Mouse (Mus musculus): ENCODE measurements around the gene Eva1c. TPM values are rescaled to one million over a fixed set of nuclear protein-coding genes. Genes with fewer than 3 reads are reported as not detected.

Eva1c gene
- total and polyA plus RNA-seq, 3 experiments, result not detected

DNA sequence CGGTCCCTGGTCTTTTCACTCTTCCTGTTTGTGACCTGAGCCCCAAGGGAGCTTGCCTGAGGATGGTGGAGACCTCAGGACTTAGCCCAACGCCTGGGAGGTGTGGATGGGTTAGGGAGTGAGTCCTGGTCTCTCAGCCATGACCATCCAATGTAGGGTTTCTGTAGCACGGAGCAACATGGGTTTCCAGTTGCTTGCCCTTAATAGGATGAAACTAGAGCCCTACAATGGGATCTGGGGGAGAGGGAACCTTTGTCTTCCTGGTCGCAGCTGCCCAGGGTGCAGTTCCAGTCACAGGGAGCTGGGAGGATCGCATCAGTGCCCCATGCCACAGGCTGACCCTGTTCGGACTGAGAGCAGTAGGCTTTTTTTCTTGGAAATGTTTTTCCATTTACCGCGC, 90.6 kb downstream of the Eva1c start:
- in situ Hi-C loops (cut with MboI; ENCODE audit: low pct_ligation_motif_present, low pct_unique_long_range_greater_than_20kb, low sequenced_read_pairs), result no loop called here

DNA sequence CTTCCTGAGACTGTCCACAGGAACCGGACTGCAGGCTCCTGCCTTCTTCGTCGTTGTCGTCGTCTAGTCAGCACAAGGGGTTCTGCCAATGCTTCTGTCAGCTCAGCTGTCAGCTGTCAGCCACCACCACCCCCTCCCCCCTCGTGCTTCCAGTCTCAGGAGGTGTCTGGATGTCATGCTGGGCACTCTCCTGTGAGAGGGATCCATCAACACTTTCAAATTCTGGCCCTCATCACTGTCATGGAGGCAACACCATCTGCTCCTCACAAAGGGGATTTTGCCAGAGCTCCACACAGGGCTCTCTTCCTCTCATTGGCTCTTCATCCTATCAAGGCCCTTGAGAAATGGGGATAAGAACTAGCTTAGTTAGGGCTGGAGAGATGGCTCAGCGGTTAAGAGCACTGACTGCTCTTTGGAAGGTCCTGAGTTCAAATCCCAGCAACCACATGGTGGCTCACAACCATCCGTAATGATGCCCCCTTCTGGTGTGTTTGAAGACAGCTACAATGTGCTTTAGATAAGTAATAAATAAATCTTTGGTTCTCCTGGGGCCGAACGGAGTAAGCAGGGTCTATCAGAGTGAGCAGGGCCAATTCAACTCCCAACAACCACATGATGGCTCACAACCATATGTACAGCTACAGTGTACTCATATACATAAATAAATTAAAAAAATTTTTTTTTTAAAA, 95.1 kb downstream of the Eva1c start:
- dilution Hi-C loops (cut with MboI; ENCODE audit: extremely low pct_ligation_motif_present, extremely low pct_unique_long_range_greater_than_20kb, low sequenced_read_pairs), result no loop called here
- Histone ChIP-seq H3K27me3 (replicated peaks) (peaks cover 16% of the 10 kb centered on the region), H3K9ac (ENCODE audit: insufficient read depth, low read depth) (no peak overlapping the region), H3K9me3 (replicated peaks; ENCODE audit: low read length) (peaks cover 23% of the 10 kb centered on the region), H3K4me2 (ENCODE audit: insufficient read depth, low read depth, poor library complexity, severe bottlenecking) (no peak overlapping the region), H3K4me1 (ENCODE audit: control insufficient read depth in 1 of 2, insufficient read depth in 2 of 2) (no peaks in the 10 kb centered on the region), H3K4me3 (replicated peaks in 1 of 3; ENCODE audit: low read depth in 2 of 3, low read length in 2 of 3, poor library complexity in 1 of 3) (no peak overlapping the region), H3K36me3 (replicated peaks in 1 of 2; ENCODE audit: control insufficient read depth in 1 of 2, insufficient read depth in 1 of 2, low read length in 1 of 2) (peaks cover 19 to 43% of the 10 kb centered on the region in 2 experiments), H3K79me2 (replicated peaks; ENCODE audit: control insufficient read depth, extremely low read depth, insufficient read depth, poor library complexity, severe bottlenecking) (no peaks in the 10 kb centered on the region), H3K27ac (ENCODE audit: insufficient read depth, low read depth) (no peak overlapping the region)
- TF ChIP-seq MAZ (IDR thresholded peaks at IDR 0.05; ENCODE audit: low read depth, low read length) (no peak), E2F4 (IDR thresholded peaks at IDR 0.05; ENCODE audit: insufficient replicate concordance, low read depth, low read length) (no peak), UBTF (IDR thresholded peaks at IDR 0.05; ENCODE audit: low read depth, low read length) (no peak), NELFE (IDR thresholded peaks at IDR 0.05; ENCODE audit: low read depth, low read length) (no peak), GABPA (IDR thresholded peaks at IDR 0.05; ENCODE audit: insufficient replicate concordance, low read depth, low read length) (no peak), ZMIZ1 (IDR thresholded peaks at IDR 0.05; ENCODE audit: low read depth, low read length) (no peak), USF1 (IDR thresholded peaks at IDR 0.05; ENCODE audit: low read depth, low read length) (no peak), SMC3 (IDR thresholded peaks at IDR 0.05; ENCODE audit: low read depth, low read length) (no peak), CHD1 (IDR thresholded peaks at IDR 0.05; ENCODE audit: low read depth, low read length) (no peak), USF2 (conservative IDR thresholded peaks at IDR 0.05; ENCODE audit: low read depth, low read length) (no peak)
- no peak for DNase-seq (ENCODE audit: extremely low read depth)
- in situ Hi-C loops (cut with MboI; ENCODE audit: low pct_ligation_motif_present, low pct_unique_long_range_greater_than_20kb, low sequenced_read_pairs), result loop anchor here (5.0 kb wide), 1 partner anchor 59 kb away; no protein-coding TSS in a partner anchor

More for the DNA sequence above, 90.6 kb downstream of the Eva1c start:
- Histone ChIP-seq H3K9me3 (replicated peaks; ENCODE audit: low read length) (peaks cover 19% of the 10 kb centered on the region), H3K27ac (ENCODE audit: insufficient read depth, low read depth) (no peak overlapping the region), H3K4me2 (ENCODE audit: insufficient read depth, low read depth, poor library complexity, severe bottlenecking) (no peak overlapping the region), H3K36me3 (replicated peaks in 1 of 2; ENCODE audit: control insufficient read depth in 1 of 2, insufficient read depth in 1 of 2, low read length in 1 of 2) (no peaks in the 10 kb centered on the region), H3K4me1 (ENCODE audit: control insufficient read depth in 1 of 2, insufficient read depth in 2 of 2) (no peaks in the 10 kb centered on the region), H3K9ac (ENCODE audit: insufficient read depth, low read depth) (no peak overlapping the region), H3K4me3 (replicated peaks in 1 of 3; ENCODE audit: low read depth in 2 of 3, low read length in 2 of 3, poor library complexity in 1 of 3) (no peak overlapping the region), H3K79me2 (replicated peaks; ENCODE audit: control insufficient read depth, extremely low read depth, insufficient read depth, poor library complexity, severe bottlenecking) (no peaks in the 10 kb centered on the region), H3K27me3 (replicated peaks) (peaks cover 50% of the 10 kb centered on the region)
- DNase-seq (ENCODE audit: extremely low read depth), result no peak
- no peak for TF ChIP-seq HCFC1 (IDR thresholded peaks at IDR 0.05; ENCODE audit: low read depth, low read length)
- TF ChIP-seq TBP (conservative IDR thresholded peaks at IDR 0.05; ENCODE audit: low read depth, low read length), result no peak
- TF ChIP-seq USF2 (conservative IDR thresholded peaks at IDR 0.05; ENCODE audit: low read depth, low read length), result no peak
- TF ChIP-seq MAFK (IDR thresholded peaks at IDR 0.05; ENCODE audit: insufficient replicate concordance, low read length), result no peak
- TF ChIP-seq CTCF (conservative IDR thresholded peaks at IDR 0.05 in 1 of 2, IDR thresholded peaks at IDR 0.05 in 1 of 2; ENCODE audit: low read depth in 2 of 2, low read length in 2 of 2), result no peak
- no peak for TF ChIP-seq PAX5 (IDR thresholded peaks at IDR 0.05; ENCODE audit: low read length)
- TF ChIP-seq GABPA (IDR thresholded peaks at IDR 0.05; ENCODE audit: insufficient replicate concordance, low read depth, low read length), result no peak
- no peak for TF ChIP-seq CHD2 (IDR thresholded peaks at IDR 0.05; ENCODE audit: low read length)
- TF ChIP-seq MAX (IDR thresholded peaks at IDR 0.05; ENCODE audit: low read length), result no peak
- no peak for TF ChIP-seq ELF1 (IDR thresholded peaks at IDR 0.05; ENCODE audit: low read depth, low read length)
- TF ChIP-seq TCF12 (IDR thresholded peaks at IDR 0.05; ENCODE audit: low read depth, low read length), result no peak
- no peak for TF ChIP-seq ZC3H11A (IDR thresholded peaks at IDR 0.05; ENCODE audit: low read depth, low read length)
- no peak for TF ChIP-seq RCOR1 (conservative IDR thresholded peaks at IDR 0.05; ENCODE audit: low read depth, low read length)
- TF ChIP-seq ZMIZ1 (IDR thresholded peaks at IDR 0.05; ENCODE audit: low read depth, low read length), result no peak
- TF ChIP-seq MYC (IDR thresholded peaks at IDR 0.05; ENCODE audit: low read depth, low read length), result no peak
- no peak for TF ChIP-seq KAT2A (IDR thresholded peaks at IDR 0.05; ENCODE audit: insufficient replicate concordance, low read length)
- TF ChIP-seq CHD1 (IDR thresholded peaks at IDR 0.05; ENCODE audit: low read depth, low read length), result no peak
- TF ChIP-seq ZNF384 (IDR thresholded peaks at IDR 0.05; ENCODE audit: low read depth, low read length), result no peak
- no peak for TF ChIP-seq UBTF (IDR thresholded peaks at IDR 0.05; ENCODE audit: low read depth, low read length)
- TF ChIP-seq EP300 (IDR thresholded peaks at IDR 0.05; ENCODE audit: low read length), result no peak
- dilution Hi-C loops (cut with MboI; ENCODE audit: extremely low pct_ligation_motif_present, extremely low pct_unique_long_range_greater_than_20kb, low sequenced_read_pairs), result no loop called here
